Mouse (Mus musculus): ENCODE data around the gene Eif4a2.

DNA sequence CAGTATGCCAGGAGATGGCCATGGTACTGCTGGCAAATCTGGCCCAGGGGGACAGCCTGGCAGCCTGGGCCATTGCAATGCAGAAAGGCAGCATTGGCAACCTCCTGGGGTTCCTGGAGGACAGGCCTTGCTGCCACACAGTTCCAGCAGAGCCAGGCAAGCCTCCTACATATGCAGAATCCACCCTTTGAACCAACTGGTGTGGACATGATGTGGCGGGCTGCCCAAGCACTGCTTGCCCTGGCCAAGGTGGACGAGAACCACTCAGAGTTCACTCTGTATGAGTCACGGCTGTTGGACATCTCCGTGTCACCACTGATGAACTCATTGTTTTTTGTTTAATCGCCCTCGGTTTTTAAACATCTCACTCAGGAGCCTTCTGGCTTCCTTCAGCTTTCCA lies 13.1 kb upstream of the Eif4a2 start:
- TF ChIP-seq GATA1 (IDR thresholded peaks at IDR 0.05; ENCODE audit: borderline replicate concordance, low read length) (no peak), FLI1 (IDR thresholded peaks at IDR 0.05; ENCODE audit: low read length) (no peak)
